Mouse (Mus musculus) cerebellum, adult 11-12 months (tissue): ENCODE data around the gene Snrnp35.

Experiments
- DNase-seq: peaks from one replicate; pipeline ENCODE4 v3.0.0; 2022

Gene Snrnp35

GRCm38 (mm10) chr5:124506731-124507359 lies 23.9 kb downstream of the Snrnp35 start:
- no peak for DNase-seq

GRCm38 (mm10) chr5:124509200-124509599 lies 26.3 kb downstream of the Snrnp35 start:
- DNase-seq, result no peak

GRCm38 (mm10) chr5:124509742-124510237 lies 26.9 kb downstream of the Snrnp35 start:
- no peak for DNase-seq

DNA sequence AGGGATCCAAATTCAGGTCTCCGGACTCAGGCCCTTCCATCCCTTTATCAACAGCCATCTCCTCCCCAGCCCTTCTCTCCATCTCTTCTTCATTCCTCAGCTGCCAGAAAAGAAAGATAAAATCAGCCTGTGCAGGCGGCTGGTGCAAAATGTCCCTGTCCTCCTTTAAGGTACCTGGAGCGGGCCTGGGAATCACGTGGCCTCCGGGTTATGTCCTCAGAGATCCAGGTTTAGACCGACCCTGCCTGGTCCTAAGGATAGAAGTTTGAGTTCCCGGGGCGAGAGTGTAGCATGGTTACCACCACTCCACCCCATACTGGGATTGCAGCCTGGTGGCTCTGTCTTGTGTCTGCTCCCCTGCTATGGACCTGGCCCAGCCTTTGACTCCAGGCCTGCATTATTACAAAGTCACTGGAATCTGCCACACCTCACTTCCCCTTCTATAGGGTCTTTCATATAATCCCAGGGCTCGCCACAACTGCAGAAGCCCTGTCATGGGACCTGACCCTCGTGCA lies 27.7 kb downstream of the Snrnp35 start:
- DNase-seq, result no peak

DNA sequence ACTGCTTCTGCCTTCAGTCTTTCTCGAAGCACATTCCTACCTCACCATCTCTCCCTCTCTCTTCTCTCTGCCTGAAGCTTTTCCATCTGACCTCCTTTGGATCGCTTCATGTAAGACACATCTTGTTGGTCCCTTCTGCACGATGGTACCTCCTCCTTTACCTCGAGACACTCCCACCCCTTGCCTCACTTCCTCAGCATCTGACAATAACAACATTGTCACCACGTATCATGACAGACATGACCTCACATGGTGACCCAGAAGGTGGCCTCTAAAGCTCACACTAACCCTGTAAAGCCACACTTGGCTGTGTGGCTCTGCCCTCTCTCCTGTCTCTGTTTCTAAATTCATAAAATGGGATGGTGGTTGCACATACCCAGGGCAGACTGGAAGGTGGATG lies 32.9 kb downstream of the Snrnp35 start:
- DNase-seq, result no peak

- no peak for DNase-seq
These were observed 35.7 kb downstream of the Snrnp35 start for GRCm38 (mm10) chr5:124518648-124519047.

- DNase-seq, result no peak
These were observed 38.7 kb downstream of the Snrnp35 start for GRCm38 (mm10) chr5:124521588-124521987.

DNA sequence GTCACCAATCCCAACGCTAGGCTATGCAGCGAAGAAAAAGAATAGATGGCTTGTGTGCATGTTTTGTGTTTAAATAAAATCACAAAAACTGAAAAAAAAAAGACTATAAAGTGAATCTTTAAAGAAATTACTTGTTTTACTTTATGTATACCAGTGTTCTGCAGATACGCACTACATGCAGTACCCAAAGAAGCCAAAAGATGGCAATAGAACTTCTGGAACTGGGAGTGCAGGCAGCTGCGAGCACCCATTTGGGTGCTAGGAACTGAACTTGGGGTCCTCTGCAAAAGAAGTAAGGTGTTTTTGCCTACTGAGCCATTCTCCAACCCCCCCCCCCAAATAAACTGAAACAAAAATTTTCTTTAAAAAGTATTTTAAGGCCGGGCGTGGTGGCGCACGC lies 40.1 kb downstream of the Snrnp35 start:
- DNase-seq, result no peak

DNA sequence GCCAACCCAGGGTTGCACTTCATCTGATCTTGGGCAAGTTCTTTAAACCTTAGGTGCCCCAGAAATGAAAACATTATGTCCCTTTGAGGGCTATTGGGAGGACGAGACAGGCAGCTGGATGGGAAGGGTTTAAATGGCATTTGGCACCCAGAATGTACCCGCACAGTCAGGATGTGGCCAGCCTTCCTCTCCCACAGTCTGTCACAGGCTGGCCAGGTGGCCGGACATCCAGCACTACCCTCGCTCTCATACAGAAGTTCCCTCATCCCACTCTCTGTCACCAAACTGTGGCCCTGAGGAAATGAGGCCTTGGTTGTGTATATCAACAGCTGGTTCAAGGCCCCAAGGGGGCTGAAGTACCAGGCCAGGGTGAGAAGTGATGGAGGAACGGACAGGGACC lies 42.0 kb downstream of the Snrnp35 start:
- no peak for DNase-seq

DNA sequence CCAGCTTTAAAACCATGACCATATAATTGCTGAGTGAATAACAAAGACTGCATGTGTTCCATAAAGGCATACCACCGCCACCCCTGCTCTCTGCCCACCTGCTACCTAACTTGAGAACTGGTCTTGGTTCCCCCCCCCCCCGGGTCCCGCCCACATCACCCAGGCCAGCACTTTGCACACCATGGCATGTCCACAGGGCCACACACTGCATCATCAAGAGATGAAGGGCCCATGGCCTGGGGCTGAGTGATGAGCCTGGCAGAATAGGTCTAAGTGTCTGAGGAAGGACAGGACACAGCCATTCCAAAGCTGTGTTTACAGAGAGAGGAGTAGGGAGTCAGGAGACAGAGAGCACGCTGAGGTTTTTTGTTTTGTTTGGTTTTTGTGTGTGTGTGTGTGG lies 45.4 kb downstream of the Snrnp35 start:
- no peak for DNase-seq

GRCm38 (mm10) chr5:124528791-124529190 lies 45.9 kb downstream of the Snrnp35 start:
- DNase-seq, result no peak

DNA sequence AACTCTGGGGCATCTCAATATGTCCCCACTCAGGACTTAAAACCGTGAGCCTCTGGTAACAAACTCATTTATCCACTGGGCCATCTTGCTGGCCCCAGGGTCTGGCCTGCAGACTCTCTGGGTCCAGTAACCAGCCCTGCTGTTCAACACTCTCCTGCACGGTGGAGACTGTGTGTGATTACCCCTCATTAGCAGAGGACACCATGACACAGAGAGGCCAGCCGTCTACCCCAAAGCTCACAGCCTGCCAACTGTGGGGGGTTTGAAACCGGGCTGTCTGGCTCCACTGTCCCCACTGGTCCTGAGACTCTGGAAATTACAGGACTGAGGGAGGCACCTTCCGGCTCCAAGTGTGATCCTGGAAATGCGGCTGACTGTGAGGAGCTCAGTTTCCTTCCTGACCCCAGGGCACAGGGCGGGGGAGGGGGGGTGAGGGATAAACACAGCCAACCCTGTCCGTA lies 46.3 kb downstream of the Snrnp35 start:
- DNase-seq, result no peak

DNA sequence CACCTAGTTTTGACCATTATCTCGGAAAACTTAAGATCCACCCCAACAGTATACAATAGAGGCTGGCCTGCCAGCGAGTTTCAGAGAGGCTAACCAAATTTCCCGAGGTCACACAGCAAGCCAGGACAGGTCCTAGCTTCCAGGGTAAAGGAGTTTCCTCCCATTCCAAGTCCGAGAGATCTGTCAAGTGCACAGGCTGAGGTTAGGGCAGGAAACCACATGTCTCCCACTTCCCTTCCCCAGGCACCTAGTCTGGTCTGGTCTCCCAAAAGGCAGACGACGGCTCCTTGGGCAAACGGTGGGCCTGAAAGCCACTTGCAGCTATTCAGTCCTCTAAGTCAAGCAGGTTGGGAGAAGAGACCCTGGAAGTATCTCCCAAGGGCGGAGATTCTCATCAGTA lies 46.8 kb downstream of the Snrnp35 start:
- no peak for DNase-seq

- DNase-seq, result peak; percentile 72
These were observed 48.0 kb downstream of the Snrnp35 start, which contains the start of gene Rilpl1 for GRCm38 (mm10) chr5:124530655-124531582. Gene Rilpl1 (minus strand): TSS chr5:124531391.

DNA sequence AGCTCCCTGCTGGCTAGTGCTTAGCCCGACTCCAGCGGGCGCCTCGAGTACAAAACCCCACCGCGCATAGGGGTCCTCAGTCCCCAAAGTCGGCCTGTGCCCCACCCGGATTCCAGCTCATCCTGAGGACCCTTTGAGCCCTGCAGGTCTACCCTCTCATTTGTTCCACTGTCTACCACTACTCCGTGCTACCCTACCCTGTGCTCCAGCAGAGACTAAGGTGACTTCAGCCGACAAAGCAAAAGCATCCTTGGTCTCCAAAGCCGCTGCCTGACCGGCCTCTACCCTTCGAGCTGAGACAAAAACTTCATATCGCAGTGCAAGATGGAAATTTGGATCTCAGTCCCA lies 48.6 kb downstream of the Snrnp35 start:
- no peak for DNase-seq

- DNase-seq, result no peak
These were observed 49.5 kb downstream of the Snrnp35 start for GRCm38 (mm10) chr5:124532451-124532850.

DNA sequence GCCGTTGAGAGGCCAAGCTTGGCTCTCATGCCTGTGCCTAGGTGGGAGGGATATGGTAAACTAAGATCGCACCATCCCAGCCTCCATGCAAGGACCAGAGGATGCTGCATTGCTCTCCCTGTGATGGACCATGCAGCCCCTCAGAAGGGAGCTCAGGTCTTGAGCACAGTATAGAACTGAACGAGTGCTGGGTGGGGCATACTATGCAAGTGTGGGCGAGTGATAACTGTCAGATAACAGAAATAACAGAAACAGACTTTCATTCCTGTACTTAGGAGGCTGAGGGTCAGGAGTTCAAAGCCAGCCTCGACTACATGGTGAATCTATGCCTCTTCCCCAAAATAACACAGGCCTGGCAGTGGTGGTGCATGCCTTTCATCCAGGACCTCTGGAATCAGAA lies 52.1 kb downstream of the Snrnp35 start:
- no peak for DNase-seq

DNA sequence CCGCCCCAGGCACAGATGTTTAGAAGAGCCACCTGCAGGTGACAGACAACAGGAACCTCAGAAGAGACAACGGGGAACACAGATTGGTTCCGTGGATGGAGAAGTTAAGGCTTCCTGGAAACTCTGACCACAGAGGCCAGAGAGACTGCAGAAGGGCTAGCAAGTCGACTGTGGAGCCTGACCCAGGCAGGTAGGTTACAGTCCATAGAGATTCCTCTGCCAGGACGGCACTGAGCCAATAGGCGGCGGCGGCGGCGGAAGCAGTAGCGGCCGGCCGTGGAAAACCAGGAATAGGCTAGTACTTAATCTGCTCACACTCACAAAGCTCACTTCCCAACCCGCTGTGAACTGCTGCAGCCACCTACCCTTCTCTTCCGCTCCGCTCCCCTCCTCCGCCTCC lies 53.8 kb downstream of the Snrnp35 start:
- peak; percentile 44 for DNase-seq

GRCm38 (mm10) chr5:124538813-124539792 lies 56.2 kb downstream of the Snrnp35 start:
- DNase-seq, result peak; percentile 47

GRCm38 (mm10) chr5:124539905-124540304 lies 57.0 kb downstream of the Snrnp35 start:
- no peak for DNase-seq

DNA sequence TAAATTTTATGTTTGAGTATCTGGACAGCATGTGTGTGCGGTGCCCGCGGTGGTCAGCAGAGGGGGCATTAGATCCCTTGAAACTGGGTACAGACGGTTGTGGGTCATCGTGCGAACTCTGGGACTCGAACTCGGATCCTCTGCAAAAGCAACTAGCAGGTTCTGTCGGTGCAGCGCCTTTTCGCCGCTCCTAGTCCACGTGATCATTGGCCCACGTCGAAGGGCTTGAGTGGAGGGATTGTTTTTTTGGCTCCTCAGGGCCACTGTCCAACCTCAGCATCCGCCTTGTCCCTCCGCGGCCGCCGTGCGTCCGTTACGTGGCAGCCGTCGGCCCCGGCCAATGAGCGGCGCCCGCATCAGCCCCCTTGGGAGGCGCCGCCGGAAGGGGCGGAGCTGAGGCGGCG lies 57.5 kb downstream of the Snrnp35 start, which contains the start of gene Tmed2:
Gene Tmed2 (plus strand): TSS at position 313 of the 404 bp plus-strand sequence.
- DNase-seq, result peak; percentile 98
